Mouse (Mus musculus) MEL (cell line): ENCODE data around the gene Rfxank.

Experiments used
- CTCF ChIP-seq, 3 experiments: IDR thresholded peaks in 2 of 3; conservative IDR thresholded peaks in 1 of 3; 2 replicates each; pipeline ENCODE4 v1.5.1; 2011 to 2012; ENCODE audit warnings: low read length in 3 of 3, low read depth in 2 of 3, mild to moderate bottlenecking in 2 of 3, improper control_type of control experiment in 1 of 3, inconsistent platforms in 1 of 3, mixed read lengths in 1 of 3, moderate library complexity in 1 of 3; ENCODE audit not compliant: control insufficient read depth in 1 of 3, insufficient read depth in 1 of 3, poor library complexity in 1 of 3, severe bottlenecking in 1 of 3
- EP300 ChIP-seq, 2 experiments: IDR thresholded peaks; 2 replicates each; pipeline ENCODE4 v1.6.1; 2011; ENCODE audit warnings: improper control_type of control experiment in 2 of 2, low read length in 2 of 2, low read depth in 1 of 2, mild to moderate bottlenecking in 1 of 2
- KAT2A ChIP-seq: conservative IDR thresholded peaks from 2 replicates; pipeline ENCODE4 v1.6.1; 2012; ENCODE audit warnings: low read depth, low read length, improper control_type of control experiment, inconsistent platforms
- TCF12 ChIP-seq: IDR thresholded peaks from 2 replicates; pipeline ENCODE4 v1.6.1; 2014; ENCODE audit warnings: low read depth, mild to moderate bottlenecking, inconsistent platforms, low read length, improper control_type of control experiment, moderate library complexity

GRCm38 (mm10) chr8:70124992-70125391 is 14.0 kb downstream of the Rfxank start:
- TF ChIP-seq KAT2A (no peak), CTCF (IDR thresholded peaks at IDR 0.05 in 2 of 3, conservative IDR thresholded peaks at IDR 0.05 in 1 of 3; ENCODE audit: control insufficient read depth in 1 of 3, insufficient read depth in 1 of 3, low read depth in 2 of 3, low read length in 3 of 3, poor library complexity in 1 of 3, severe bottlenecking in 1 of 3) (no peak), TCF12 (no peak), EP300 (IDR thresholded peaks at IDR 0.05; ENCODE audit: low read depth in 1 of 2, low read length in 2 of 2) (no peak)
